Mouse (Mus musculus): ENCODE data around the gene Olfr520. TPM values are rescaled to one million over a fixed set of nuclear protein-coding genes. Genes with fewer than 3 reads are reported as not detected.

Gene Olfr520
- polyA plus RNA-seq, 1 experiment from 2014 or later = not detected

Other genes with a start within 250 kb of the Olfr520 start
- gene Rps3, start 246.5 kb upstream of the Olfr520 start, polyA plus RNA-seq (2016; fragmentation: Nextera tagmentation; extraction: Ambion mirVana) = 746 and 757 TPM in 2 replicates
- 8.1 and 8.4 TPM in 2 replicates for gene Arrb1, start 194.8 kb upstream of the Olfr520 start, polyA plus RNA-seq (2016; fragmentation: Nextera tagmentation; extraction: Ambion mirVana)
- gene Tpbgl, start 103.2 kb upstream of the Olfr520 start, polyA plus RNA-seq (2016; fragmentation: Nextera tagmentation; extraction: Ambion mirVana) = 0.14 and 0.26 TPM in 2 replicates
- 1.4 and 1.5 TPM in 2 replicates for gene Slco2b1, start 18.9 kb upstream of the Olfr520 start, polyA plus RNA-seq (2016; fragmentation: Nextera tagmentation; extraction: Ambion mirVana)
- gene Olfr521, start 33.2 kb downstream of the Olfr520 start, polyA plus RNA-seq (2016; fragmentation: Nextera tagmentation; extraction: Ambion mirVana) = not detected in 2 replicates
- gene Neu3, start 98.1 kb downstream of the Olfr520 start, polyA plus RNA-seq (2016; fragmentation: Nextera tagmentation; extraction: Ambion mirVana) = 2.6 and 2.7 TPM in 2 replicates
- 0.21 and 0.22 TPM in 2 replicates for gene Xrra1, start 128.8 kb downstream of the Olfr520 start, polyA plus RNA-seq (2016; fragmentation: Nextera tagmentation; extraction: Ambion mirVana)
- 355 and 365 TPM in 2 replicates for gene Spcs2, start 133.2 kb downstream of the Olfr520 start, polyA plus RNA-seq (2016; fragmentation: Nextera tagmentation; extraction: Ambion mirVana)